Mouse (Mus musculus): ENCODE measurements at regions not wholly inside any gene's neighbourhood (a gene's known extent, or its start where the extent isn't known, plus 50 kb on each side); places are given as distances from the start of the nearest gene placed in this dataset.

DNA sequence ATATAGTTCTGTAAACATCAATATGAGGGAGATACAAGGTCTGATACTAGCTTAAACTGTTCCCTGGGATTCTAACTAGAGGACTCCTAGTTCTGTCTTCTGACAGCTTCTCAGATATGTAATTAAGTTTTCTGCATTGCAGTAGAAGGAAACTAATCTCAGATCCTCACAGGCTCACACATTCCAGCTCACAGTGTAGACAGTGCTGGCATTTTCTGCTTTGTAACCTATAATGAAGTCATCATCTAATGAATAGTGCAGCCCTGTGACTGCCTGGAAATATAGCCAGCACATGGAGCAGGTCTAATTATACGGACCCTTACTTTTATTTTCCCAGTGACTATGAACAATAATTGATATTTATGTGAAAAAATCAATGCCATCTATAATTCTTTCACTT lies 331.2 kb upstream of the Celf2 start:
- intact Hi-C loops (cut with DNase I) = no loop called here
- DNase-seq = no peak

DNA sequence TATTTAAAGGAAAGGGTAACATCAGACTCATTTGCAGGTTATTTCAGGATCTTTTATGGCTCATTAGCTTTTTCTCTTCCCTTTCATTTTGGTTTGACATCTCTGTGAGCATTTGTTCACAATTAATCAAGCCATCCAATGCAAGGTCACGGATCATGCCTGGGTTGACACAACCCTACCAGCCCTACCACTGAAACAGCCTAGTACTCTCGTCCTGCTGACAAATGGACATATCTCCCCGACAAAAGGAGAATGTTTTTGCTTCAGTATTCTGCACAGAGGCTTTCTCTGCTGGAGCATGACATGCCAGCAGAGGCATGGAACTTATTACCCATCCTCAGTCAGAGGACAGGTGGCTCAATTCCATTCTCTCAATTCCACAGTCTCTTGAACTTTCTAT lies 328.5 kb upstream of the Celf2 start:
- no peak for DNase-seq
- intact Hi-C loops (cut with DNase I) = no loop called here

DNA sequence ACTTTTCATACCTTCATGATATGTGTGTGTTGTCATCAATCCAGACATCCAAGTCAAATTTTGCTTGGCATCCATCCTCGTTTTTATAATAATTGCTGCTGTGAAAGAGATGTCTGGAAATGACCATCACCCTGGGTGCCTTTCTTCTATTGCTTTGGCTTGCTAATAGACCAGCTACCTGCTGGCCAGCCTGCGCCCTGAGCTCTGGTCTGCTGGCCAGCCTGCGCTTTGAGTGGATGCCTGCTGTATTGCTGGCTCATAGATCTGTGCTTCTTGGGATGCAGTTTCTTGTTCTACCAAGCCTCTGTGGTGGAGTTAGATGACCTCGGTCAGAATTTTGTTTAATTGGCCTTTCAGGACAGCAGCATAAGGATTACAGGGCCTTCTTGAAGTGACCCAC lies 321.9 kb upstream of the Celf2 start:
- no peak for DNase-seq
- intact Hi-C loops (cut with DNase I) = no loop called here

DNA sequence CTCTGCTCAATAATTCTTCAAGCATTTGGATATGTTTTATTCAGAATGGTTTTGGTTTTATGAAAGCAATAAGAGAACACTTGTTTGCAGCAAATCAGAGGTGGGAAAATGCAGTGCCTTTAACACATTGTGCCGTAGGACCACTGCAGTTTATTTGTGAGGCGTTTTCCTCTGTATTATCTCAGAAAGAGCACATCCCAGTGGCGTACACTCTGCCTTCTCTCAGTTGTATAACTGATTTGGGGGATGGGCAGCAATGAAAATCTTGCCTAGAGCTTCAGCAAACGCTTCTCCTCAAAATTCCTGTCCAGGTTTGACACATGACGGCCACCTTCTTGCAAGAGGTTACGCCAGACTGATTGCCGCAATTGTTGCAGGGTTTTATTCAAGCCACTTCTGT lies 316.9 kb upstream of the Celf2 start:
- intact Hi-C loops (cut with DNase I) = no loop called here
- DNase-seq = no peak

DNA sequence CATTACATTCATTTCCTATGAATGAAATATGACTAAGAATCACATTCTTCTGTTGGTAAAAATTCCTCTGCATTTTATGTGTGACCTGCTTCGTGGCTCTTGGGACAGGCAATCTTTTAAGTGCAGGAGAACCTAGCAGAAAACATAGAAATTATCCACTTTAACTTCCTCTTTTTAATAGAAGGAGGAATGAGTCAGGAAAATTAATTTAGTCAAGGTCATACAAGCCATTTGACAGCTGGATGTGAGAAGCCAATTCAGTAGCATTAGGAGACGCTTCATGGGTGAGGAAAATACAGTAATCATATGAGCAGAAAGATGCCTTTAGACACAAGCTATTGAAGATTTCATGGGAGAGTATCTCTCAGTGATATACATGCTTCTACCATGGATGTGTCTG lies 287.1 kb upstream of the Celf2 start:
- no peak for DNase-seq
- intact Hi-C loops (cut with DNase I) = no loop called here

DNA sequence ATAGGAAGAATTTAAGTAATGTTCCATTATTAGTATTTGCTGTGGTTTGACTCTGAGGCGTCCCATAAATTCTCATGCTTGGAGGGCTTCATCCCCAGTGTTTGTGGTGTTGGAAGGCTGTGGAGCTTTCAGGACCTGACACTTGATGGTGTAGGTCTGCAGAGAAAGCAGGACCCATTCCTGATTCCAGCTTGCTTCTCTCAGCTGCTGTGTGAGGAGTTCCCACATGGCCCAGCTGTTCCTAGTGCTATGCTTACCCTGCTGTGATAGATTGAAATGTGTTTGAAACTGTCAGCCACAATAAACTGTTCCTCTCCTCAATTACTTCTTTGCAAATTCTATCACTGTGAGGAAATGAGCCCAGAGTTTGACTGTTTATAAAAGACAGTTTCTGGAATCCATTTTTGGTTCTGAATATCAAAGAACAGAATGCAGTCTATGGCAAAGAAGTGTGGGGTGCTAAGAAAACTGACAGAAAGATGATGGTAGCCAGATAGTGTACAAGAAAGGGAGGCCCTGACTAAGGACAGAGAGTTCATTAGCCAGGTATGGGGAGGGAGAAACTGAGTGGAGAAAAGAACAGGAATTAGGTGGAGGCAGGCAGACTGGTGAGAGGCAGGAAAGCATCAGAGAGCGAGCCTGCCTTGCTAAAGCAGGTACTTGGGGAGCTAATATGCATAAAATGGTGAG lies 283.2 kb upstream of the Celf2 start:
- no peak for DNase-seq

DNA sequence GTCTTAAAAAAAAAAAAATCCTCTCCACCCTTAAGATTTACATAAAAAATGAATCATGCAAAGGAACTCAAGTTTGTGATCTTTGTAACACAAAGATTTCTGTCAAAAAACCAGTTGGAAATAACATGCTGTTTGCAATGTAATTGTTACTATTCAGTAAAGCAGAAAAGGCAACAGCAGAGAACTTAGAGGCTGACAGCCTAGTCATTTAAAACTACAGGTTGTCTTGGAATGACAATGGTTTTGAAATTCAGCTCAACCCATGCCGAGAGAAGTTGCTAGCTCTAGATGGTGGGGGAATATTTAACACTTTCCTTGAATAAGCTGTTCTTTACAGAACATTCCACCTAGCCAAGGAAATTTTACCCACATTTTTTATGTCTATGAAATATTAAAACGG lies 269.2 kb upstream of the Celf2 start:
- intact Hi-C loops (cut with DNase I) = no loop called here

More for the DNA sequence above, 283.2 kb upstream of the Celf2 start:
- intact Hi-C loops (cut with DNase I) = no loop called here

DNA sequence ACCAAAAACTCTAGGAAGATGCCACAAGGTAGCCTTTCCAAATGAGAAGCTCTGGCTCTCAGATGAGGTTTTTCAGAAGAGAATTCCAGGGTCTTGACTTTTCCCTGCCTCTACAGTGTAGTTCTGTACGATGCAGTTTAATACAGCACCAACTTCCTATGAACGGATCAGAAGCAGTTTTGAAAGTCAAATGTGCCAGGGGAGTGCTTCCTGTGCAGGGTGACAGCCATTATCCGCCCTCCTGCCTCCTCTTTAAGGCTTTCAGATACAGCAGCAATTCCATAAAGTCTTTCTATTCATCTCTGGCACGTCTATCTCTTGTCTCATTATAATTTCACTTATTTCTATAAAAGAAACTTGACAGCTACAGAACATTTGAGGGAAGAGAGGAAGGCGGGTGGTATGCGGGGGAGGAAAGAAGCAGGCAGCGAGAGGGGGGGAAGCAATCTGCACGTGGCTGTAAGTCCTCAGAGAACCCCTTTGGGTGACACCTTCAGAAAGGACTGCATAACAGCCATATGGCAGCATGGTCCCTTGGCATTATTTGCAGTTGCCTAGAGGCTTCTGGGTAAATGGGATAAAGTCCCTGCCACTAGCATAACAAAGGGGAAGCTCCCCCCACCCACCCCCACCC lies 224.9 kb upstream of the Celf2 start:
- intact Hi-C loops (cut with DNase I) = no loop called here
- no peak for DNase-seq

More for the DNA sequence above, 269.2 kb upstream of the Celf2 start:
- DNase-seq = no peak

DNA sequence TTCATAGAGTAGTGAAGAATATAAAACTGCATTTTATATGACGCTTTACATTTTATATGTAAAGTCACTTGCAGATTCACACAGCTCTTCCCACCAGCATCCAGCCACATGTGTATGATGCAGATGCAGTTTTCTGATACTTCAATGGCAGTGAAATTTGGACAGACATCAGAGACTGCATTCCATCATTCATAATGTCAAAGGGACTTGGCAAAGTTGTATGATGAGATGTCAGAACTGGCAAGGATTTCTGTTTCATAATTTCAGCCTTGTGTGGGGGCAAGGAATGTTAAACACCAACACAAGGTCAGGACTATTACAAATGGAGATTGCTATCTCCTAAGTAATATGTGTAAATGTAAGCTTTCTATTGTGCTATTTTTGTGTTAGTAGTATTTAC lies 221.6 kb upstream of the Celf2 start:
- intact Hi-C loops (cut with DNase I) = no loop called here
- no peak for DNase-seq

DNA sequence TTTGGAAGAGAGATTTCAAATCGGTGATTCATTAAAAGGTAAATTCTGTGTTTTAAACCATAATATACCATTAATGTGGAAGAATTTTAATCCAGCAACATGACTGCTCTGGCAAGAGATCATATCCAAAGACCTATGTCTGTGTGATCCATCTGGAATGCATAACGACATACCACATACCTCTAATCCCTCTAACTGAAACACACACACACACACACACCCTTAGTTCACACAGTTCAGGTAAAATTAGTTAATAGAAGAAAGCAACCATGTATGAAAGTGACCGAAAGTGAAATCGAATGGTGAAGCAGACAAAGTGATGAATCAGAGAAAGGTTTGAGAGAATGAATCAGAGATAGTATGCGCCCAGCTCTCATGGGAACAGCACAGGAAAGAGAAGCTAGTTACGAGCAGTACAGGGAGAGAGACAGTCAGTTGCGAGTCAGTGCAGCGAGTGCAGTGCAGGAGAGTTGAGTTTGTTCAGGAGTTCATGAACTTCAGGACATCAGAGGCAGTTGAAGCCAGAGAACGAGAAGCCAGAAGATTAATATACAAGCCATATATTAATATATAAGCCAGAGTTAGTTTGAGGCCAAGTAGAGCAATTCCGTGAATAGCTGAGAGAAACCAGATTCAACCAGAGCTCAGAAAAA lies 213.0 kb upstream of the Celf2 start:
- intact Hi-C loops (cut with DNase I) = no loop called here
- DNase-seq = no peak

DNA sequence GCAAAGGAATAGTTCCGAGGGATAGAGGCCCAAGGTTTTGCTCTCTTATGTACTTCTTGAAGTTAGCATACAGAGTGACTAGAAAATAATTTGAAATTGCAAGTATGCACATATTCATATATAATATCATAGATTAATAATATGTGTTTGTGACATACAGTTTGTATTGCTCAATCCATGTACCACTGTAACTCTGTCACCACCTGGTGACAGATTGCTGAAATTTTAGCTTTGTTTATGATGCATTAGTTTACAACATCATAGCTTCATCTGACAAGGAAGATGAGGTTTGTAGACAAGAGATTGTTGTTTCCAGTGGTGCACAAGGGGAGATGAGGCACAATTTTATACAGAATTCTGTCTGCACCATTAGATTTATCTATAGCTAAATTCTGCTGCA lies 201.7 kb upstream of the Celf2 start:
- DNase-seq = no peak
- intact Hi-C loops (cut with DNase I) = no loop called here

DNA sequence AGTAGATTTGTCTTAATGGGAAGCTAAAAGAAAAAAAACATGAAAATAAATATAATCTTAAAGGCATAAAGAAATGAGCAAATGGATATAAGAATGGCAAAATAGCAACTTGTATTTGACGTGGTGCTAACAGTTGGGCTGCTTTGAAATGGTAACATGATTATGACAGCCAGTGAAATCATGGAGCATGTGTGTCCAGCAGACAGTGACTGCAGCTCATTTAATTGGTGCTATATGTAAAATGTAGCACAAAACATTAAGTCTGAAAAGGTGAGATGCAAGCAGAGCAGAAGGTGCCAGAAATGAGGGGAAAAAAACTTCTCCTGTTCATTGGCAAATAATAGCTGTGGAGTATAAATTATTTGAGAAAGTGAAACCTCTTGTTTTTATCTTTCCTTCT lies 201.1 kb upstream of the Celf2 start:
- intact Hi-C loops (cut with DNase I) = no loop called here
- DNase-seq = no peak

DNA sequence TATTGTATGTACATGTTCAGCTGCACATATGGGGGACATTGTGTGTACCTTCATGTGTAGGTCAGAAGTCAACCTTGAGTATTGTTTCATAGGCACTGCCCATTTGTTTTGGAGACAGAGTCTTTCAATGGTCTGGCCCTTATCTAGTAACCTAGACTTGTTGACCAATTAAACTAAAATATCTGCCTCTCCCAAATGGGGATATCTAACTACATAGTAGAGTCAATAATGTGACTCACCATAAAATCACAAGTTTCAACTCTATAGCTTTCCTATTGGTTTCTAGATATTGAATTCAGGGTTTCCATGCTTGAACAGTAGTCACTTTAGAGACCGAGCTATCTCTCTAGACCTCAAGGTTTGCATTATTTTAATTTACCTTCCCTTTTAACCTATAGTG lies 174.0 kb upstream of the Celf2 start:
- DNase-seq = no peak
- intact Hi-C loops (cut with DNase I) = no loop called here

DNA sequence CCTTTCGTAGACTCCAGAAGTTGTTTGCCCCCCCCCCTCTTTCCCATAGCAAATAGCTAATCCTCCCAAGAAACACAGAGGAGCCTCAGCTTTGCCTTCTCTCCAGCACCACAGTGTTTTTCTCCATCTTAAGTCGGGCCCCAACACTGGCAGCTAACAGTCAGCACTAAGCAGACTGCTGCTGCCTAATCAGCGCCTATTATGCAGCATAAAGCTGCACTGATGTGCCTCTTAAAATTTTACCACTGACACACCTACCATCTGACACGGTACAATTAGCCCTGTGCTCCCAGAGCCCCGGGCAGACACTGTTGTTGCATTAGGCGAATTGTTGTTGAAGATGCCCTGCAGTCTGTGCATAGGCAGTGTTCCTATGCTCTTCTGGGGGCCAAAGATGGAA lies 131.5 kb upstream of the Celf2 start:
- intact Hi-C loops (cut with DNase I) = loop anchor here (10.0 kb wide), 1 partner anchor 144 kb away; no protein-coding TSS in a partner anchor

DNA sequence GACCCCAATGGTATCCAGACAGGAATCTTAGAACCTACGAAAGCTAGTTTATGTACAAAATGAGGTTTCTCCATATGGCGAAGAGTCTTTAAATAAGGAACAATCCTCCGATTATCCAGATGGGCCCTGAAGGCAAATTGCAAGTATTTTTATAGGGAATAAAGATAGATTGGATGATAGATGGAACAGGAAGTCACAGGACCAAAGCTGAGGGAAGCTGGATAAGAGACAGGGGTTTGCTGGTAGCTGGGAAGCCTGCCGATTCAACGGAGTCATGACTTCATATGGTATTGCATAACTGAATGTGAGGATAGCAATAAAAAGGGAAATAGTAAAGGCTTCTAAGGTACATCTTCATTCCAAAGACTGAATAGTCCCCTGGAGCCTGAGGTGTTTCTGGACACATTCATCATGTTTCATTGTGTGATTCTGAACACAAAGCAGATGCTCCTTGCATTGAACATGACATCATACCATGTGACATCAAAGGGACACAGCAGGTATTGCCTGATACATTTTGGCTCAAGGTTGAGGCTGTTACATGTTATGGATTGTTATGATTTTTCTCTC lies 113.4 kb upstream of the Celf2 start:
- DNase-seq = no peak
- intact Hi-C loops (cut with DNase I) = no loop called here

More for the DNA sequence above, 131.5 kb upstream of the Celf2 start:
- no peak for DNase-seq

DNA sequence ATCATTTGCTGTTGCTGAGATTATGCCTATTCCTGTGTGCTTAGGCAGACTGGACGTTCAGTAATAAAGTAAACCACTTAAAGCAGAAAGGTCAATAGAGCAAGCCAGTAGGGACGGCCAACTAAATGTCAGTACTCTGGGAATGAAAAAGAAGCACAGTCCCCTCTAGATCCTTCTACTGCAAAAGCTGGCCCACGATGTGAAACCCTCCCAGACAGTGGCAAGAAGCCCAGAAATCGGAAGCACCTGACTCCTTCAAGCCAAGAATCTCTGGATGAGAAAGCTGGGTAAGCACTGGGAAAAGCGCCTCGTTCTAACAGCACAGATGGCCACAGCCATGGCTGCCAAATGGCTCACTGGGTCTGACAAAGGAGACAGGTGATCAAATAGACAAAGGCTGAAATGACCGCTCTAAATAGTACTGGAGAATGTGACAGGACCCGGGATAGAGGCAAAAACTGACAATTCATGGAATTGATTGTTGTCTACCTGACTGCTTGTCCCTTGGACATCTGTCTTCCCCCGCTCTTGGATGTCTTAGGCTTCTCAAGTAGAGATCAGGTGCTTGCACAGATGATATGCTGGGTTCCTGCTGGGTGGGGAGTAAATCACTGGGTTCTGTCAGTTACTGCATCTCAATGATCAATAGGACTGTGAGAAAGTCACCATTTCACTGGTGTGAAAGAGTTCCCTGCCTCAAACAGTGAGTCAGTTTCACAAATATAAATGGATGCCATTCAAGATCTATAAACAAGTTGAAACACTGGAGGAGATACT lies 110.7 kb upstream of the Celf2 start:
- intact Hi-C loops (cut with DNase I) = no loop called here
- DNase-seq = peak; percentile 59 to 60

DNA sequence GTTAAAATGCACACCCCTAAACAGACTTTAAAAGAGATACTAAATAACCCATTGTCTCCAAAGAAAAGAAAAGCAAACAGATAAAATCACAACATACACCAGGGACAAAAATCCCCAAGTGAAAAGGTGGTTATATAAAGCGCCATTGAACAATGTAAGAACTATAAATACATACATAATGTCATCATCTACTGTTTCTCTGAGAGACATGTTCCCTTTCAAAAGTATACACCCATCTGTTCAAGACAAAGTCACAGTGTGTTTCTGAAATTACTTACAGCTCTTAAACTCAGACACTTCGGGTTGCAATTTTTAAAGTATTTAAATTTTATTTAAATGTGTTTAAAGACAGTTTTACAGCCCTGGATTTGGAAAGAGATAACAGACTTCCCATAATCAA lies 68.8 kb upstream of the Celf2 start:
- intact Hi-C loops (cut with DNase I) = no loop called here
- no peak for DNase-seq

Measured in heart, postnatal 36 days (tissue).